Mouse (Mus musculus) MEL (cell line): ENCODE results near the gene Glipr2.

Experiments used
- CTCF ChIP-seq, 3 experiments: IDR thresholded peaks in 2 of 3; conservative IDR thresholded peaks in 1 of 3; 2 replicates each; pipeline ENCODE4 v1.5.1; 2011 to 2012; ENCODE audit warnings: low read length in 3 of 3, low read depth in 2 of 3, mild to moderate bottlenecking in 2 of 3, improper control_type of control experiment in 1 of 3, inconsistent platforms in 1 of 3, mixed read lengths in 1 of 3, moderate library complexity in 1 of 3; ENCODE audit not compliant: control insufficient read depth in 1 of 3, insufficient read depth in 1 of 3, poor library complexity in 1 of 3, severe bottlenecking in 1 of 3
- E2F4 ChIP-seq: IDR thresholded peaks from 2 replicates; pipeline ENCODE4 v1.6.1; 2011; ENCODE audit warnings: low read depth, low read length, improper control_type of control experiment, borderline replicate concordance
- KAT2A ChIP-seq: conservative IDR thresholded peaks from 2 replicates; pipeline ENCODE4 v1.6.1; 2012; ENCODE audit warnings: low read depth, low read length, improper control_type of control experiment, inconsistent platforms
- MAFK ChIP-seq: IDR thresholded peaks from 2 replicates; pipeline ENCODE4 v1.6.1; 2011; ENCODE audit warnings: low read depth, mild to moderate bottlenecking, low read length, improper control_type of control experiment, borderline replicate concordance
- MAZ ChIP-seq: IDR thresholded peaks from 2 replicates; pipeline ENCODE4 v1.6.1; 2012; ENCODE audit warnings: low read depth, mild to moderate bottlenecking, inconsistent platforms, low read length, improper control_type of control experiment
- MXI1 ChIP-seq: IDR thresholded peaks from 2 replicates; pipeline ENCODE4 v1.6.1; 2011; ENCODE audit warnings: mild to moderate bottlenecking, low read depth, low read length, improper control_type of control experiment
- NELFE ChIP-seq: IDR thresholded peaks from 2 replicates; pipeline ENCODE4 v1.6.1; 2011; ENCODE audit warnings: low read depth, low read length, improper control_type of control experiment
- POLR2A ChIP-seq, 2 experiments: IDR thresholded peaks; 2 replicates each; pipeline ENCODE4 v1.6.1; 2011 to 2012; ENCODE audit warnings: low read length in 2 of 2, mild to moderate bottlenecking in 2 of 2, control low read depth in 1 of 2, improper control_type of control experiment in 1 of 2, low read depth in 1 of 2, moderate library complexity in 1 of 2; ENCODE audit not compliant: control insufficient read depth in 1 of 2, insufficient read depth in 1 of 2, poor library complexity in 1 of 2
- POLR2AphosphoS5 ChIP-seq: IDR thresholded peaks from 2 replicates; pipeline ENCODE4 v1.6.1; 2012; ENCODE audit warnings: low read depth, borderline replicate concordance, mild to moderate bottlenecking, inconsistent platforms, low read length, moderate library complexity, mixed read lengths
- SIN3A ChIP-seq: IDR thresholded peaks from 2 replicates; pipeline ENCODE4 v1.6.1; 2012; ENCODE audit warnings: low read length, improper control_type of control experiment, inconsistent platforms
- UBTF ChIP-seq: IDR thresholded peaks from 2 replicates; pipeline ENCODE4 v1.6.1; 2012; ENCODE audit warnings: low read depth, mild to moderate bottlenecking, inconsistent platforms, low read length, improper control_type of control experiment, moderate library complexity, borderline replicate concordance; ENCODE audit not compliant: insufficient read depth
- USF1 ChIP-seq: IDR thresholded peaks from 2 replicates; pipeline ENCODE4 v1.6.1; 2014; ENCODE audit warnings: low read depth, mild to moderate bottlenecking, inconsistent platforms, low read length, improper control_type of control experiment, moderate library complexity
- USF2 ChIP-seq, 2 experiments: IDR thresholded peaks; 2 replicates each; pipeline ENCODE4 v1.6.1; 2011 to 2012; ENCODE audit warnings: improper control_type of control experiment in 2 of 2, low read length in 2 of 2, borderline replicate concordance in 1 of 2, inconsistent platforms in 1 of 2, low read depth in 1 of 2, mild to moderate bottlenecking in 1 of 2; ENCODE audit not compliant: insufficient read depth in 1 of 2
- ZC3H11A ChIP-seq: IDR thresholded peaks from 2 replicates; pipeline ENCODE4 v1.6.1; 2012; ENCODE audit warnings: low read depth, mild to moderate bottlenecking, inconsistent platforms, low read length, improper control_type of control experiment

GRCm38 (mm10) chr4:44025570-44025969 lies 68.4 kb downstream of the Glipr2 start:
- TF ChIP-seq NELFE = no peak
- no peak for TF ChIP-seq MAZ
- TF ChIP-seq CTCF (IDR thresholded peaks at IDR 0.05 in 2 of 3, conservative IDR thresholded peaks at IDR 0.05 in 1 of 3; ENCODE audit: control insufficient read depth in 1 of 3, insufficient read depth in 1 of 3, low read depth in 2 of 3, low read length in 3 of 3, poor library complexity in 1 of 3, severe bottlenecking in 1 of 3) = no peak
- no peak for TF ChIP-seq E2F4
- no peak for TF ChIP-seq POLR2A (IDR thresholded peaks at IDR 0.05; ENCODE audit: control insufficient read depth in 1 of 2, insufficient read depth in 1 of 2, low read depth in 1 of 2, low read length in 2 of 2, poor library complexity in 1 of 2)
- TF ChIP-seq MAFK = no peak
- no peak for TF ChIP-seq SIN3A
- TF ChIP-seq UBTF = no peak
- no peak for TF ChIP-seq ZC3H11A
- TF ChIP-seq USF2 (IDR thresholded peaks at IDR 0.05; ENCODE audit: borderline replicate concordance in 1 of 2, insufficient read depth in 1 of 2, low read depth in 1 of 2, low read length in 2 of 2) = no peak
- no peak for TF ChIP-seq USF1
- TF ChIP-seq MXI1 = no peak
- TF ChIP-seq KAT2A = no peak
- TF ChIP-seq POLR2AphosphoS5 = no peak
